Mouse (Mus musculus) brain, embryonic 18.5 days (tissue): ENCODE measurements at regions not wholly inside any gene's neighbourhood (a gene's known extent, or its start where the extent isn't known, plus 50 kb on each side); places are given as distances from the start of the nearest gene placed in this dataset.

Experiments
- DNase-seq: peaks from one replicate; pipeline ENCODE4 v3.0.0-alpha.2; 2012; ENCODE audit warnings: low read depth, low spot score

DNA sequence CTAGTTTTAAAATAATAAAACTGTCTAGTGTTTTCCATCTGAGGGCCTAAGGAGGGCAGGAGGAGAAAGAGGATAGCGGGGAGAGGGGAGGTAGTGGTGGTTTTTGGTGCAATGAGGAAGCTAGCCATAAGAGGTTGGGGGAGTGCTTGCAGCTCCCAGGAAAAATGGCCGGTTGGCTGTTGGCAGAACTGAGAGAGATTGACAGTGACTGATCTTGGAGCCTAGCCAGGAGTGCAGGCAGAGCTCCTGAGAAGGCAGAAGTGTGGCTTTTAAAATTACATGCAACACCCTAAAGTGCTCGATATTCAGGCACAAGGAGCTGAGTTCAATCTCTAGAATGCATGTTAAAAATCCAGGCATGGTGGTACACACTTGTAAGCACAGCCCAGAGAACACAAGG is 938.3 kb upstream of the 2610301B20Rik start:
- DNase-seq: no peak

DNA sequence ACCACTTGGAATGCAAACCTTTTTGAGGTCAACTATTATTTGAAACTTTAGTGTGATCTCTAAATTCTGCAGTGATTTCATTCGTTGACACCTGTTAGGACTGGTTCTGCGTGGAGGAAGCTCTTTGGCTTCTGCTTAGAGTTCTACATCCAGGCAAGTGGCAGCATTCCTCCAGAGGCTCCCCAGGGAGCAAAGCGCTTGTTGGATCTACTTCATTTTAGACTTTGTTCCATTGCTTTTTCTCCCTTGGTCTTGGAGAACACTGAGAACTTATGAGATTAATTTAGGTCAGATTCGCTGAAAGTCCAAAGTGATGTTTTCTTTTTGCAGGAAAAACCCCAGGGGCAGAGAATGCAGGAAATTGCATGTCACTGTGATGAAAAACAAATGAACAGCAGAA is 922.9 kb upstream of the 2610301B20Rik start:
- DNase-seq: no peak

DNA sequence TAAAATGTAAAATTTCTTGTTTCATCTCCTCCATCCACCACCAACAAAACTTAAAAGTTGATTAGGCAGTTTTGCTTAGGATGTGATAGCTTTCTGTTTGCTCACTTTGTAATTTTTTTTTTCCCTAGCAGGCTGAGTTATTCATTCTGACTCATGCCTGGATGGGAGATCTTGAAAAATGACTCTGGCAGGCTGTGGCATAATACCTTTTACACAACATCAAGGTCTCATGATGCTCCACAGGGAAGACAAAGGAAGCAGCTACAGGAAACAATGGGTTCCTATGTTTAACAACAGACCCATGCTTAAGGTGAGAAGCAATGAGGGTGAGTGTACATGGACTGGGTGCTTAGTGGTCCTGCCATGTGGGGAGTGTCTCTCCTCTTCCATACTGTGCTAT is 899.7 kb upstream of the 2610301B20Rik start:
- no peak for DNase-seq

DNA sequence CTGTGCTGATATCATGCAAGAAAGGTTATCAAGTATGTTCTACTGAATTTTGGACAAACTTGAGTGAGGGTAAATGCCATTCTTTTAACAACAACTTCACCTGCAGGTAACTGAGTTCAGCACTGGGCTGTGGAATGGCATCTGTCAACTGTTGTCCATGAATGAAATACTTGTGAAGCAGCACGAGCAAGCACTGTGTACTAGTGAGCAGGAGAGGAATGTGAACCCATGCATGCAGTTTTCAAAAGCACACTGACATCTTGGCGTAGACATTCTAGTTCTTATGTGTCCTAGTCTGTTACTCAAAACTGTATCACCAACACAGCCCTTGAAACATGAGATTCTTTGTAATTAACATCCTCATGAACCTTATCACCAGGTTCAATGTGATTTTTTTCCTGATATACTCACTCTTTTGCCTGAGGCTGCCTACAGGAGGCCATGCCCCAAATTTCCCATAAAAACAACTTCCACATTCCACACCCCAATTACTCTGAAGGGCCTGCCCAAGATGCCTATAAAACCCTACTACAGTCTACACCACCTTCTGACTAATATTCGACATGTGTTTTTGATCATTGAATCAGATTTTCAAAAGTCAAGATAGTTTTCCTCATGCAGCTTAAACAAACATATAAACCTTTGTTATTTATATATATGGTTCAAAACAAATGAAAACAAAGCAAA is 892.8 kb upstream of the 2610301B20Rik start:
- no peak for DNase-seq

DNA sequence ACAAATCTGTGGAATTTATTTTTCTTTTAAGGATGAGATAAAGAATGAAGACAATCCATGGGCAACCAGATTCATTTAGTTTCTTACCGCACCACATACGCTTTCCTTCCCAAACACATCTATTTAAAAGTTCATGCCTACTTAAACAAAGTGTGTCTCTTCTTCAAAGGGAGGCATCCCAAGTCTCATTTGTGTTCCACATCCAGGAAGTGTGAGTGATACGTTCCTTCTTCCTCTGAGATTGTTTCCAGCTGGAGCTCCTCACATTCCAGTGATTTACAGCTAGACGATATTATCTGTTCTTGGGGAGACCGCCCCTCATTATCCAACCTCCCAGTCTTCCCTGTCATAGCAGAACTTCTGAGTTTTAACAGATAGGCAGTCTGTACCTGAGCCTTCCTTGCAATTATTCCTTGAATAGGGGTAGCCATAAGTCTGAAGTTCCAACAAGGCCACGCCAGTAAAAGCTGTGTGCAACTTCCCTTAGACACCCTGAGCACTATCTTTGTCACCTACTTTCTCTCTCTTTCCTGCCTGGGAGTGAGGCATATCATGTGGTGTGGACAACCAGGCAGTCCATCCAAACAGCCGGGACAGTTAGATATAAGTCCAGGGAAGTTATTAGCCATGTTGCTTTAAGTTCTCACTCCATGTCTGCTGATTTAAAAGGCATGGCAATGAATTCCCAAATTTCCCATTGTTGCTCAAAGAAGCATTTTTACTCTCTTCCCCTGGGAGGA is 891.3 kb upstream of the 2610301B20Rik start:
- no peak for DNase-seq

DNA sequence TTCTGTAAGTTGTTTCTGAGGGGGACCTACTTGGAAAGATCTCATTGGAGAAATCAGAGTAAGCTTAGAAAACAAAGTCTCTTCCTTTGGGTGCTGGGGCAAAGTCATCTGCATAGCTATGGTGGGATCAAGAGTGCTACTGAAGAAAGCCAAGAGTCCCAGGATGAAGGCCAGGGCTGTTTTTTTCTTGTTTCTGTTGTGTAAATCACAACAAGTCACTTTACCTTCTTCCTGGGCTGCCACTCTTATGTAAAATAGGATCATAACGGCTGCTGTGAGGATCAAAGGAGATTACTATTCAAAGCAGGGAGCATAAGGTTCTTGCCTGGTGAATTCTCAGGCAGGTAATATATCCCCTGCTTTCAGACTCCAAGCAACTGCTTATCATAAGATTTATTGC is 880.4 kb upstream of the 2610301B20Rik start:
- no peak for DNase-seq

DNA sequence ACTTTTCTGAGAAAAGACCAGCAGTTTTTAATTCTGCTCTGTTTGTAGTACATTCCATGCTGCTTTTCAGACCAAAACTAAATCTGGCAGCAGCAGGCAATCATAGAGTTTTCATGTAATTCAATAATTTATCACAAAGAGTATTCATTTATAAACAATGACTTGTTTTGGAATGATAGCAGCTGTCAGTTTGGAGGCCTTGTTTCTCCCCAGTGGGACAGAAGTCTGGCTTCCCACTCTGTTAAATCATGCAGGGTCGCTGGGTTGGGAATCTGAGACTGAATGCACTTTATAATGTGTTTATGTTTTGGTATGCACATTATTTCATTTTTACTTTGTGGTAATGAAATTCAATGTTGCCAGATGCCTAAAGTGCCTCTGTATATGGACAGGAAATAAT is 879.8 kb upstream of the 2610301B20Rik start:
- no peak for DNase-seq

DNA sequence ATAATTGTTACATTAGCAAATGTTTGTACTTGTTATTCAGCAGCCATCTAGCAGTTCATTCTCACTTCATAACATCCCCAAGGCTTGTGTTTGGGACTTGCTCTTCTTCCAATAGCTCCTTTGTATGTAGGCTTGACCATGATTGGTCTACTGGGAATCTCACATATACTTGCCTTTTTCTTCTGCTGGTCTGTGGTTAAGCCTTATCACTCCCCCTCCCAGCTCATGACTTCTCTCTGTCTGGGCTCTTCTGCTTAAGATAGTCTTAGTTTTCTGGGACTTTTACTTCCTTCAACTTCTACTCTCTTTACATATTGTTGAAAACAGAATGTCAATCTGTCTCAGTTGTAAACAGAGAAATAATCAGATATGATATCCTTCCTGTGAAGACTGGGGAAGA is 844.0 kb upstream of the 2610301B20Rik start:
- no peak for DNase-seq

DNA sequence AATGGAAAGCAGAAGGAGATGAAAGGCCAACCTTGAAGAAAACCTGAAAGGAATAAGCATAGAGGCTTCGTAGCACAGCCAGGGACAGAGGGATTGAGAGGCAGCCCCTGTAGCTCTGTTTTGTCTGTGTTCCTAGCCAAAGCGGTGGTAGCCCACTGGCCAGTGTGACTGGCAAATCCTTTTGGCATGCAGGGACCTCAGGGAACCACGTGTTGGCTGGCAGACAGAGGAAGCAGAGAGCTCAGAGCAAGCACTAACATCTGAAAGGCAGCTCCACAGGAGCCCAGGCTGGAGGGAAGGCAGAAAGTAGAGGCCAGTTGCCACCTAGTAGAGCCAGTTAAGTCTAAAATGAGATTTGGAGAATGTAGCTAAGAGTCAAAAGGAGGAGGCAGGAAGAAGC is 842.5 kb upstream of the 2610301B20Rik start:
- DNase-seq: no peak

DNA sequence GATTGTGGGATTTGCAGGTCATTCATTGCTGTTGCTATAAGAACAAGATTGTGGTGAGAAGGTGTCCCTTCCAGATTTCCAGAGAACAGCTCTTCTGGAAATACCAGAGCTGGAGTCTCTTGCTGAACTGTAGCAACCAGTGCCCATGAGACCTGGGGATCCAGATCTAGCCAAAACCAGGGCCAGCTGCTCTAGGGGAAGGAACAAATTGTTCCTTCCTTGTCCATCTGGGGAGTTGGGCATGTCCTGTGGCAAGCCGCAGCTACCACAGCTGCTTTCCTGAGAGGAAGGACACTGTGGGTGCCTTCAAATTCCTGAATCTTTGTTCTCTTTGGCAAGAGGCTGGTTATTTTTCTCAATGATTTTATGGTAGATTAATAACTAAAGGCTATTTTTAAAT is 839.0 kb upstream of the 2610301B20Rik start:
- no peak for DNase-seq

DNA sequence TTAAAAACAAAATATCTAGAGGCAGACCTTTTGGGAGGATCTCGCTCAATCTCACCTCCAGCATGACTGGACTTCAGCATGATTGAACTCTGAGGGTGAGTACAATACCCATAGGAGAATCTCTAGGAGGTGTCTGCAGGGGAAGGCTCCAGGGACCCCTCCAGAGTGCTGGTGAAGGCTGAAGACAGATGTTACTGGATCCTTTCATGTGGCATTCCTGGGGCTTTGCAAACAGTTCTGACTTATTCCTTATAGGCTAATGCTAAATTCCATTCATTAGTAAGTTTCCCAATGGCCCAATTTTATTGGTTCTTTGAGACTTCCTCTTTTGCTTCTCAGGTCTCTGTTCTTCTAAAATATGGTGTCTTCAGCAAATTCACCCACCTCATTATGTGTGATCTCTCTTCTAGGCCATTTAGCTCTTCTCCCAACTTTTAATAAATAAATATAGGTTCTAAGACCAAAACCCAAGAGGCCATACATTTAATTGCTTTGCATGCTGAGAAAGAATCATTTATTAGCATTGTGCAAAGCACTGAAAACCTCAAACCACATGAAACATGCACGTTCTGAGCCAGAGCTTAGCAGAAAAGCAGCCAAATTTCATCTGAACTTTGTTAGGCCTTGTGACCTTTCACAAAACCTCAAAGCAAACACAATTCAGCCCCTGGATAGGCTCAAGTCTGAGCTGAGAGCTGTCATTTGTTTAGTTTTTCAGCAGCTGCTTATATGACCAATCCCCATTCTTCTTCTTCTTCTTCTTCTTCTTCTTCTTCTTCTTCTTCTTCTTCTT is 832.8 kb upstream of the 2610301B20Rik start:
- no peak for DNase-seq

DNA sequence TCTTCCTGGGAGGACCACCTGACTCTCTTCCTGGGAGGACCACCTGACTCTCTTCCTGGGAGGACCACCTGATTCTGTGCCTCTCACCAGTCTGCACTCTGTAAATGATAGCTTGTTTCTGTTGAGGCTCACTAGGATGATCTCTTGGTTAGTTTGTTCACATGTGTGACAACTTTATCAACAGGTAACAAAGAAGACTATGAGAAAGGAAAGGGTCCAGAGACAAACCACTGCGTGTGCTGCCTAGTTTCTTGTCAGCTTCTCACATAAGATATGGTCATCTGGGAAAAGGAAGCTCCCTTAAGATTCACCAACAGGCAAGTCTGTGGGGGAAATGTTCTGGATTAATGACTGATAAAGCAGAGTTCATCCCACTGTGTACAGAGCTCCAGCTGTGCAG is 825.5 kb upstream of the 2610301B20Rik start:
- DNase-seq: no peak

DNA sequence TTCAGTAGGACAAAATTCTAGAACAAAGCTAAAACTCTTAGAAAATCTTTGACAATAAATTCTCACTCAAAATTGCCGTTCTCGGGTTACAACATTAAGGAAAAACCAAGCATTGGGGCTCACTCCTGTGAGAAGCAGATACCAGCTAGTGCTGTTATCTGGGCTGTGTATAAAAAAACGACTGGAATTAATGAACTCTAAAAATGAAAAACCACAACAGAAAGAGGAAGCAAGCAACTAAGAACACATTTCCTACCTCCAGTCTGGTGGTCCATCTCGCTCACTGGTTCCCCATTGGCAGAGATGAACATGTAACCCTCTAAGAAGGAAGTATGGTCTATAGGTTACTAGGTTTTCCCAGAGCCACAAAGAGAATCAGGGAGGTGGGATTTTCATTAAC is 824.9 kb upstream of the 2610301B20Rik start:
- no peak for DNase-seq

DNA sequence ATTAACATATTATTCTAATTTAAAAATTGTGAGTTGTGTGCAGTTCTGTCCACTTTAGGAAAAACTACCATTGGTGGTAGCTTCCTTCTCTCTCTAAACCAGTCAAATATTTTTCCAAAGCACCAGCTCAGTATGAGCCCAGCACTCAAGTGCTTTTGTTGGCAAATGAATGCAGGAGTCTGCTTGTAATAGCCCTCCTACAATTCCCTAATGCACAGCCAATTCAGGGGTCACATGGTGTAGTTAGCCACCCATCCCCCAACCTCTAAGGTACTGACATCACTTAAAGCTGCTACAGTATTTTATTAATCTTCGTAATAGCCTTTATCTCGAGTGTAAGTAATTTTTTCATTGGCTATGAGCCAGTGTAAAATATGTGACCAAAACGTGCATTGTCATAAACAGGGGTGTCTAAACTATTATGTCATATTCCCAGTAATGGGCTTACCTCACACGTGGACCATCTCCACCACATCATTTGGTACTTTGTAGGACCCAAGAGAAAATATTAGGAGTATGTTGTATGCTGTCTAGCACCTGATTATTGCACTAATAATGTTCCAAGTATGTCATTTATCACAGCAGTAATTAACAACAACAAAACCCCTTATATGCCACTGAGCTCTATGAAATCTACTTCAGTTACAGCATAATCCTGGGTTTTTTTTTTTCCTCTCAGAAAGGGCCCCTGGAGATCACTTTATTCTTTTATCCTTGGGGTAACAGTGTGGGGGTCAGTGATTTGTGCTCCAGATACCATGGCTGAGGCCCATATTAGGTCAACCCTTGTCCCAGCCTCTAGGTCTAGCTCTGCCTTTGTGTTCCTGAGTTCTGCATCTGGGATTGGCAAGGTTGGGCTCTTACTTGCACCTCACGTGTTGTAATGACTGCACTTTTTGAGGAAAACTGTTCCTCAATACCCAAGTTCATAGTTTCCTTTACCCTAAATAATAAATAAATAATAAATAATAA is 822.7 kb upstream of the 2610301B20Rik start:
- DNase-seq: no peak

DNA sequence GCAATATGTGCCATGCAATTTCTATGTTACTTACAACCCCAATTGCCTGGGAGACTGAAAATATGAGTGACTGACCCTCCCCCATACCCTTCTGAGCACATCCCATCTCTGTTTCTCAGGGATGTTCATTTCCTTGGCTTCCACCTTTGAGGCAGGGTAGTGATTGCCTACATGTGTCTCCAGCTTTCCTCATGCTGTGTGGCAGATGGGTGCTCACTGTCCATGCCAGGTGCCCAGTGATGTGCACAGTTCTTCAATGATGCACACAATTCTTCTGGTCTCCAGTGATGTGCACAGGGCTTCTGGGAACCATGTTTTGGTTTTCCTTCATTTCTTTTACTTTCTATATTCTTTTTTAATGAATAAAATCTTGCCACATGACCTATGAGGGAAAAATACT is 821.4 kb upstream of the 2610301B20Rik start:
- no peak for DNase-seq

DNA sequence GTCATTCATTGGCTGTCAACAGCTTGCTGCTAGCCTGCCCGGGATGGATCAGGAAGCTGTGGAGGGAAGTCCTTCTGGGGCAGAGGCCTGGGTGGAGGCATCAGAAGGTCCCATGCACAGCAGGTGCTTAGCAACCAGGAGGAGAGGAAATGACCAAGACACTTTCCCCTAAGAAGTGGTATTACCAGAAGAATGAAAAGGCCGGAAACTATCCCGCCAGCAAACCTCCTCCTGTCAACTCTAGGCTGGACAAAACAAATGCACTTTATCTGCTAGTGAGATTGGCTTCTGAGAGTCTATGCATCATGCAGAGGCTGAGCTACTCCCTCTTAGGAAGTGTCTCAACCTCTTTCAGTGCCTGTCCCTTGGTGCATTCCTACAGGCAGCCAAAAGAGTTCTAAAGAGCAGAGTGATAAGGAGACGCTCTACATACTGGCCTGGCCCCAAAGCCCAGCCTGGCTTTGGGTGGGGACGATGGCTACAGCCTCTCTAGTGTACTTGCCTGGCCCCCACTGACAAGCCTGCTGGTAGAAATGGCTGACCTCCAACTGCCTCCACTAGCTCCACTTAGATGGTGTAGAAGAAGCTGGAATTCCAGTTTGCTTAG is 801.7 kb upstream of the 2610301B20Rik start:
- no peak for DNase-seq

DNA sequence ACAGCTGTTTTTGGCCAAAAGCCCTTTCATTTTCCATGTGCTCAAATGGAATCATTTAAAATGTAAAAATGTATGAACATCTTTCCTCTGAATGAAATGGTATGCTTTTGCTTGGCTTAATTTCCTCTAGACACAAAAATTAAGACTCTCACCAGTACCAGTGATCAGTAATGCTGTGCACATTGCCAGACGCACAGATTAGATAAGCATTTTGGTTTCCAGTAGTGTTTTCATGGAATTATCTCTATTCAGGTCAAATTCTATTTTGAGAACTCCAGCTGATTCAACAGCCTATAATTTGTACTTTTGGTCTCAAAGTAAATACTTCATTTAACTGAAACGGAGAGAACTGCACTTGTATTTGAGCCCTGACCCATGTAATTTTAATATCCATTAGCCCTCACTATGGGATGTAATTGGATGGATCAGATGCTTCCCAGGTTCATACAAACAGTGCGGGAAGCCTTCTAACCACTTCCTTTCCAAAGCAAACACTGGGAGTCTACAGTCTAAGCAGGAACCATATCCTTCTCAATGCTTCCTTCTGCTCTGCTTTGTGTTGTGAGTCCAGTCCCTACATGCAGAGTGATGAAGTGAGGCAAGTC is 794.6 kb upstream of the 2610301B20Rik start:
- no peak for DNase-seq

DNA sequence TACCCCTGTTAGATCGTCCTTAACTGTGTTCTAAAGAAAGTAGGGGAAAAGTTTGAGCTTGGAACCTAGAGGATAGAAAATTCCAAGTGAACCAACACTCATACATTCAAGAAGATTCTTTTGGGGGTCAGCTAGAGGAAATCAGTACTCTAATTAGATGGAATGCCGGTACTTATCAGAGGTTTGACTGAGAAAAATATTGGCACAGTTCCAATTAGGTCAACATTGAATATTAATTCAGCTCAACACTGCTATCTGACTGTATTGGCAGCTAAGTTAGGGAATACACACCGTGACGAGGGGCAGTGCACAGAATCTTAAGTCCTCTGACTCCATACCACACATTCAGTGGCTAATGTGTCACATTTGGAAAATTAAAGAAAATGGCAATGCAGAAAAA is 759.5 kb upstream of the 2610301B20Rik start:
- no peak for DNase-seq

DNA sequence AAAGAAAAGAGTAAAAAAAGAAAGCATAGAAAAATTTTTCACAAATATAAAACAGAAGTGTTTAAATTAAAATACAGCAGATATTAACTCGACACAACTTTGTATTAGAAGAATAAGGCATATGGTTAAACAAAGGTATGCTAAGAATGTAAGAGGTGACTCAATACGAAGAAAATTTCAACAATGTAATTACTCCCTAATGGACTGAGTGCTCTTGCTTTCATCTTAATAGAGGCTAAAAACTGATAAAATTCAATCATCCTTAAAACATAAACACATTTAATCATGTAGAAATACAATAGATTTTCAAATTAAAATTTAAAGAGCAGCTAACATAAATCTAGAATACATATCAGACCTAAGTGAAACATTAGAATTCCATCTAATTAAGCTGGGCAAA is 756.3 kb upstream of the 2610301B20Rik start:
- DNase-seq: no peak

DNA sequence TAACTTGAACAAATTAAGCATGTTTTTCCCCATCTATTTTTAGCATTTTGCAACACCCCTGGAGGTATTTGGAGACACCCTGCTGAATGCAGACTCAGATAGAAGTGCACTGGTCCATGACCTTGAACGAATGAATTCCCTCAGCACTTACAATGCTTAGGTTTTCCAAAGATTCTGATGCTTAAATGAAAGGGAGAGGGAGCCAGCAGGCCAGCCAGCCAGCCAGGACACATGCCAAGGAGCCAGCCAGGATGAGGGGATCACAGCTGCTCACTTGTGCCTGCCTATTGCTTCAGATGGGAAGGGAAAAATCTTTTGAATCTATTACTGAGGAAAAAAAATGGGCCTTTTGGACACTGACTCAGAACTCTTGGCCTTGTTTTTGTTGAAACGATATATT is 750.0 kb upstream of the 2610301B20Rik start:
- DNase-seq: peak; percentile 8
